Mouse (Mus musculus) spleen, adult 12 weeks (tissue): Measurements from ENCODE around the gene Gm18336.
"Not testable (repeated sequence)": the region's sequence is repeated elsewhere in the genome, so short reads cannot be mapped to it uniquely, and the experiment has no call there.

Source experiments
- DNase-seq: peaks from one replicate; pipeline ENCODE4 v3.0.0; 2022; ENCODE audit warnings: low spot score

The Gm18336 gene

DNA sequence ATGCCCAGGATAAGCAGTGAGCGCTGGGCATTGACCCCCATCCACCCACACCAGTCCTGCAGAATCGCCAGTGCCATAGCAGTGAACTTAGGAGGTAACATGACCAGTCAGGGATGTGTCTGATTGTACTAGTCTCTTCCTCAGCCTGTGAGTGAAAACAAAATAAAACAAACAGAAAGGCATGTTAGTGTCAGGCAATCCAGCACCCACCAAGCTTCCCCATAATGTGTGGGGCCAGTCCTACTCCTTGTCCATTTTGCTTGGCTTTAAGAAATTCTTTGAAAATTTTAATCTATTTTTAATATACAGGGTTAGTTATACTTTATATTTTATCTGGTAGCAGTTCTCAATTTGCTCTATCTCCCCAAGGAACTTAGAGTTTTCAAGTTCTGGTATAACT is at the start of gene Gm18336:
Gm18336 (minus strand) TSS at position 101 of the 400 bp plus-strand sequence.
- DNase-seq, result not testable (repeated sequence)

- no peak for DNase-seq
These were observed 42.9 kb upstream of the Gm18336 start for GRCm38 (mm10) chrX:73441428-73441827.

DNA sequence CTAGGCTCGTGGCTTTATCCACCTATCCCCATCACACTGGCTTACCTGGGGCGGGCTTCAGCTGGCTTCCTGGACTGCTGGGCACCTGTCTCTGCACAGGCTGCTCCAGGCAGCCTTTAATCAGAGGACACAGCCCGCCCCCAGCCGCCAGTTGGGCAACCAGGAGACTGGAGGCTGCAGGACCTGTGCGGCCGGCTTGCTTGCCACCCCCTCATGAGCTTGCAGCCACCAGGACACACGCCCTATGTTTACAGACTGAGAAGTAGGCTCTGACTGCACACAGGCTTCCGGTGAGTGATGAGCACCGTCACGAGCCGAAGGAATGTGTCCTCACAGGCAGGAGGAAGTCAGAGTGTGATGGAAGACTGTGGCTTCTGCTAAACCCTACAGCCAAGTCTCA is 36.7 kb upstream of the Gm18336 start, which contains the start of gene Trex2:
Trex2 (minus strand) TSS at position 93 of the 400 bp plus-strand sequence.
- no peak for DNase-seq

DNA sequence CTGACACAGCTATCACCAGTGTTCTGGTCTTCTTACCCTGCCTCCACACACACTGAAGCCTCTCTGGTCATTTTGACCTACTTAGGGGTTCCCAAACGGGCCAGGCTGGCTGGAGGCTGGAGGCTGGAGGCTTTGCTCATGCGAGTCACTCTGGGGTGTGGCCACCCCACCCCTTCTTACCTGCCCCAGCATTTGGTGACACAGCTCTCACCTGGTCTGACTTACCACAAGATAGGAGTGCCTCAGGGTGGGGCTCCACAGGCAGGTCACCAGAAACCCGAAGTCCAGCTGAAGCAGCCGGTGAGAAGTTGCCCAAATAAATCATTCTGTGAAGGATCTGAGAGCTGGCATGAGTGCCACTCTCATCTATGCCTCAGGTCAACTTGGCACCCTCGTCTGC is 34.3 kb upstream of the Gm18336 start:
- DNase-seq, result no peak

DNA sequence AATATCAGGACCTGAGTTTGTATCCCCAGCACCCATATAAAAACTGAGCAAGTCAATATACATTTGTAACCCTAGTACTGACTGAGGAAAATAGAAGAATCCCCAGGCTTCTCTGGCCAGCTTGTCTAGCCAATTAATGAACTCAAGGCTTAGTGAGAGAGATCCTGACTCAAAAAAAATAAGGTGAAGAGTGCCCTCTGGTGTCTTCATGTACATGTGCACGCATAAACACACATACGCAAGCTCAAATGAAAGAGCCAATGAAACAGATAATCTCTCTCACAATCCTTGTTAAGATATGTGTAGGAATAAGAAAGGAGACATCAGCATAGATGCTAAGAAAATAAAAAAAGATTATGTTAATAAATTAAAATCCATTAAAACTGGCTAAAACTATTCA is 31.5 kb upstream of the Gm18336 start:
- DNase-seq, result no peak

DNA sequence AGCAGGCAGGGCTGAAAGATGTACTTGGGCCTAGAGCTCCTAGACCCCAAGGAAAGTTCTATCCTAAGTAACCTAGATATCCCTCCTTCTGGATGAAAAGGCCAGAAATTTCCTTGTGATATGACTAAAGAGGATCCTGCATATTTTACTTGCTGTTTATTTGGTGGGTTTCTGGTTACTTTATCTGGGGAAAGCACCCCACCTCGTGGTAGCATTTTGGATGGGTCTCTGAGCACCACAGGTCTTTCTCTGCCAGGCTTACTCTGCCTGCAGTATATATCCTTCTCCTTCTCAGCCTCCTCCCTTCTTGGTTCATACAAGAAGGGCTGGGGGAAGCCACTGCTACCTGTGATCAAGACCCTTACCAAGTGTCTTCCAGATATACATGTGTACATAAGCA is 14.2 kb upstream of the Gm18336 start:
- DNase-seq, result no peak

DNA sequence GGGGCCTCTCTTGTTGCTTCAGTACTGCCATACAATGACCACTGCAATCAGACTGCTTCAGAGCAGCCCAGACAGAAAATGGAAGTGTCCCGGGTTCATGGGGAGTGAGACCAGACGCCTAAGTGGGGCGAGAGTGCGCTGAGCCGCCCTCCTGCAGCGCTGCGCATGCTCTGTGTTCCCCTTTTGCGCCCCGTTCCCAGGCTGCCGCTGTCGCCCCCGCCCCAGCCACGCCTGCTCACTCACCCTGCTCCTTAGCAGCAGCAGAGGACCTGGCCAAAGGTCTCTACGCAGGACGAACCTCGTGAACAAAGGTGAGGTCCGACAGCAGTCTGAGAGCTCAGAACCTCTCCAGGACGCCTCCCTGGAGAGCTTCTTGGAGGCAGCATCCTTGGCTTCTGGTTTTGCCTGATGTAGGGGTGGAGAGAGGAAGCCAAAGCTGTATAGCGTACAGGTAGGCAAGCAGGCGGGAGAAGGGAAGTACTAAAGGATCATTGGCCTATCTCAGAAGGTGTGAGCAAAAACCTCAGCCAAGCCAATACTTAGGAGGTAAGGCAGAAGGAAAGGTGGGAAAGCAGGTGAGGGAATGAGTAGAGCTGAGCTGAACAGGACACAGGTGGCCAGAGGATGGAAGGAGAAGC is 12.5 kb upstream of the Gm18336 start, which contains the start of gene Zfp92:
Zfp92 (plus strand) TSS at position 217 of the 638 bp plus-strand sequence.
- DNase-seq, result no peak

DNA sequence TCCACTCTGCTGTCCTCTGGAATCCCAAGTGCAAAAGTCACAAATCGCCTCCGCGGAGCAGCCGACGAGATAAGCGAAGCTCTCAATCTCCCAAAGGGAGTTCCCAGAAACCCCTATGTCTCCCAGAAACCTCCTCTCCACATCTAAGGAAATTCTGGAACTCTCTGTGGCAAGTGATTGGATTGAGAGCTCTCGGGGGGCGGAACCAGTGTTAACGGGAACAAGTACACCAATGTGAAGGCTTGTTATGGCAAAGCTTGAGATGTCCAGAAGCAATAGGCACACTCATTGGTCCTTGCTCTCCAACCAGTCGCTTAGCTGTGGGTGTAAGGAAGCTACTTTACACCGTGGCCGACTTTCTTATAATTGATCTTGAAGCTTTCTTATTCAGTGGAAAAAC is 3.1 kb upstream of the Gm18336 start:
- no peak for DNase-seq

GRCm38 (mm10) chrX:73400951-73401350 is 2.4 kb upstream of the Gm18336 start:
- DNase-seq, result no peak

- no peak for DNase-seq
These were observed 2.1 kb downstream of the Gm18336 start for GRCm38 (mm10) chrX:73396446-73396845.

DNA sequence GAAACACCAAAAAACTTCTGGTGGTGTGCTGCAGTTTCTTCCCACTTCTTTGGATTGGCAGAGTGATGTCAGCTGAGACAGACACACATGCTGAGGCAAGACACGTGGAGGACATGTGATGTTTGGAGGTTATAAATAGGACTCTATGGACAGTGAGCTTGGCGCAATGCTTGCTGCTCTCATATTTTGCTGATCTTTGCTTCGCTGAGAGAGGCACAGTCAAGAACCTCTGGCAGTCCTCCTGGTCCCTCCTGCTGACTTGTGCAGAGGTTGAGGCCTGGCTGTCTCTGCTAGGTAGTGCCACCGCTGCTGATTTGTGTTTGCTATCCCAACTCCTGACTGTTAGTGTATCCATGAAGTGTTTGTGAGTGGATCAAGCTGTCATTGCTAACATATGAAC is 7.1 kb downstream of the Gm18336 start:
- no peak for DNase-seq

DNA sequence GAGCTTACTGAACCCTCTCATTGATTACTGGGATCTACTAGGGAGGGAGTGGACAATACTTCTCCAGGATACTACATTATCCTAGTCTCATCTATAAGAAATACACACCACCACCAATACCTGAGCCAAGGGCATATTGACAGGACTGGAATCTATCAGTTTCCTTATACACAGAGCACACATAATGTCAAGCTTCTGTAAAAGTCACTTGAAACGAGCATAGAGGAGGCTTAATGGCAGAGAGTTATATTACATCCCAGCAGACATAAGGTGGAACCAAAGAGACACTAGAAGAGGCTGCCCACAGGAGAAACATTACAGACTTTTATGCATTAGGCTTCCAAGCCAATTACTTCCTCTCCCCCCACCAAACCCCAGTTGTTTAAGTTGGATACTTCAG is 13.6 kb downstream of the Gm18336 start:
- DNase-seq, result no peak

- DNase-seq, result no peak
These were observed 14.1 kb downstream of the Gm18336 start for GRCm38 (mm10) chrX:73384419-73384818.

GRCm38 (mm10) chrX:73363291-73363690 is 35.2 kb downstream of the Gm18336 start:
- no peak for DNase-seq

GRCm38 (mm10) chrX:73356719-73357118 is 41.8 kb downstream of the Gm18336 start:
- no peak for DNase-seq

DNA sequence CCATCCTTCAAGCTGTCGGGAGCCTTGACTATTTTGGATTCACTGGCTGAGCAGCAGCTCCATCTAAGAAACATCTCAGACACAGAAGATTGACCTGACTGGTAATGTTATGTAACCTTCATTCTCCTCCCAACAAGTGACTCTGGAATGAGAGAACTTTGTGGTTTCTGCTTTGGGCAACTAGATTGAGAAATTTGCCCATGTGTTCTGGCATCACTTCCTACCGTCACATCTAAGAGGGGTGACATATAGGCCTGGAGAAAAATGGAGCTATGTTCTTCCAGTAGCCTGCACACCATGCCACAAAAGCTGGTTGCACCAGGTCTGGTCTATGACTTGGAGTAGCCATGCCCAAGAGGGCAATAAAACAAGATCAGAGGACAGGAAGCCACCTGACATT is 42.4 kb downstream of the Gm18336 start:
- DNase-seq, result no peak
